Mouse (Mus musculus) activated CD4-positive, CD25-positive, alpha-beta regulatory T cell, adult 9 weeks (primary cell): ENCODE results near the gene Ddx42. TPM values are rescaled to one million over a fixed set of nuclear protein-coding genes. Genes with fewer than 3 reads are reported as not detected.

Experiments
- polyA plus RNA-seq: library from polyadenylated mRNA; unstranded; fragments of 100-300 nt; shearing (Covaris generic); gene quantifications from one replicate; pipeline ENCODE4 v1.2.1, GENCODE M21; 2017

Gene Ddx42
- polyA plus RNA-seq: 74.9 TPM

GRCm38 (mm10) chr11:106216730-106217490 lies at the start of gene Ddx42:
Ddx42 (plus strand) TSS chr11:106216926.

DNA sequence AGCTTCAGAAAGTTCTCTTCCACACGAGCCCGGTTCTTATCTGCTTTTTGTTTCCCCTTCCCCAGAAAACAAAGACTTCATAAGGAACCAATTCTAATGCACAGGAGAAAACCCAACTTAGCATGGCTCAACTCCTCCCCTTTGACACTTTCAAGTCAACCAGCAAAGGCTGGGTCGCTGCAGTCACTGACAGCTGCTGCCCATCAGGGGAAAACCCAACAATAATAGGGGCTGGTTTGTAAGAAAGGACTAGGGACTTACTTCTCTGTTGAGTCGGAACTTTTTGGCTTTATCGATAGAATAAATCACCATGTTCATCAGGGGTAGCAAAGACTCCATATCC lies 14.6 kb upstream of the Ddx42 start, which contains the start of gene Strada:
Strada (minus strand) TSS at position 46 of the 343 bp plus-strand sequence.

DNA sequence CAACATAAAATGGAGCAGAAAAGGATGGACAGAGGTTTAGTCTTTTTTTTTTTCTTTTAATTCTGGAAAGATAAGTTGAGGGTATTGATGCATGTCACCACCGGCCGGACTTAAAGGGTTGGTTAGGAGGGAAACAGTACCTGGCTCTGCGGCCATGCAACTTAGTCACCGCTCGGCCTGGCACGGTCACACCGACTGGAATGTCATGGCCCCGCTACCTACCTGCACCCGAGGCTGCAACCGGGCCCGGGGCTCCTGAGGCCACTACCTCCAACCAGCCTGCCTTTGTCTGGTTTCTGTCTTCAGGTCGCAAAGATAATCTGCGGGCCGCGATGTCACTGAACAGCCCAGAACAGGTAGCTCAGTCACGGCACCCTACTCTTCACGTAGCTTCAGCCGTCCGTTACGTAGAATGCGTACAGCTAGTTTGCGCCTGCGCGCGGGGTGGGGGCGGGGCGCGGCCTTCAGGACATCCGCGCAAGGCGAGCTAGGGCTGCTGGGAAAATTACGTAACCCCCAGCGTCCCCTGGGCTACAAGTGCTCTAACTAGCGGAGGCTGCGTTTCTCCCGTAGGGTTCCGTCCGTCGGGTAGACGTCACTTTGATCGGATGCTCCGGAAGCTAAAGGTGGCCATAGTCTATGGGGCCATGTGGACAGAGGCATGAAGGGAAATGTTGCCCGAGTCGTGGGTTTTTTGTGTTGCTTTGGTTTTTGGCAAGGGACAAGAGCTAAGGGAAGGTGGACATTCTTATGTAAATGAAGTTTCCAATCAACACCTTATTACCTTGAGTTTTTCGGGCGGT lies 598 bp upstream of the Ddx42 start, which contains the start of gene Ccdc47:
Ccdc47 (minus strand) TSS at position 418 of the 803 bp plus-strand sequence.

DNA sequence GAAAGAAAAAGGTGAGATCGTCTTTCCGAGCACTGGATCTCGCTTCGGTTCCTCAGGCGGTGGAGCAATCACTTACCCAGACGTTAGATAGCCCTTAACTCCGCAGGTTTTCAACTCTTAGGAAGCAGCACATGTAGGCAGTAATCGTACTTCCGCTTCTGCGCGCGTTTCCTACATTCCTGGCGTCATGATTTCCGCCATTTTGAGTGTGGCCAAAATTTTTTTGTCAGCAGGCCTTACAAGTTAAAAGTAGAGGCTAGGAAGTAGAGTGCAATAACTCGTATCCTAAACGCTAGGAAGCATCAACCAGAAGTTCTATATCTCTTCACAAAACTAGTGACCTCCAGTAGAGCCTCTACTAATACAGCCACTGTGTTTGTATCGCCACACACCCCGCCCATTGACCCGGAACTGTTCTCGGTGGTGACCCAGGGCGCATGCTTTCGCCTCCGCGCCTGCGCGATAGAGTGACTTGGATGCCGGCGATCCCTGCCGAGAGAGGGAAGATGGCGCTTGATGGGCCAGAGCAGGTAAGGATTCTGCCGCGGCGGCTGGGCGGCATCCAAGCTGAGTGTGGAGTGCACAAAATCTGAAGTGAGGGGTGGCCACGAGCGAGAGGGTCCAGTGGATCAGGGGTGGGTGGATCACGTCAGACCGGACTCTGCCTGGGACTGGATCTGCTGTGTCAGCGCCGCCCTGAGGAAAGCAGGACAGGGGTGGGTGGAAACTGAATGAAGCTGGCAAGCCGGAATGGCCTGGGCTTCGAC lies 39.1 kb downstream of the Ddx42 start, which contains the start of the genes Ftsj3 and Psmc5:
Ftsj3 (minus strand) TSS at position 395 of the 767 bp plus-strand sequence.
Psmc5 (plus strand) TSS at position 470 of the 767 bp plus-strand sequence.

DNA sequence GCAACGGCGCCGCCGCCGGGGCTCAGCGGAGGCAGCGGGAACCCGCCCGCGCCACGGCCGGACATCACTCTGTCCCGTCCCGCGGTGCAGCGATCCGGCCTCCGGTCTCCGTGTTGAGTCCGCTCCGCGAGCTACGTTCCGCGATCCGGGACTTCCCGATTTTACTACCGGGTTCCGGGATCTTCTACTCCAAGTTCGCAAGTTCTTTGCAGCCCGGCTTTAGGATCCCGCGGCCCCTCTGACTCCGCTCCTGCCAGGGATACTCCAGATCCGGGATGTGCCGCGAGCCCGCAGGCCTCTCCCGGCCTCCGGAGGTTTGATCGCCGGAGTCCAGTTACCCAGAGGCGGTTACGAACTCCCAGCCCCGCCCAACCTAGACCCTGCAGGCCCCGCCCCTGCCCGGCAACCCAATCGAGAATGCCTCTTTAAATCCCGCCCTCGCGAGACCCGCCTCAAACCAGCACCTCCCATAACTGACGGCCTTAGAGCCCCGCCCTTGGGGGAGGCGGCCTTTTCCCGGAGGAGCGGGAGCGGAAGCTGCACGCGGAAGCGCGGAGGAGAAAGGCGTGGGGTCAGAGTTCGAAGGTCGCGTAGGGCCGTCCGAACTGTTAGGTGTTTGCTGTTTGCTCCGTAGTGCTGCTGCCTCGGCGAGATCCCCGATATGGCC lies 56.1 kb downstream of the Ddx42 start, which contains the start of gene Smarcd2:
Smarcd2 (minus strand) TSS at position 329 of the 667 bp plus-strand sequence.

GRCm38 (mm10) chr11:106276454-106276853 lies 59.7 kb downstream of the Ddx42 start, which contains the start of gene Tcam1:
Tcam1 (plus strand) TSS chr11:106276672.

Other genes with a start within 250 kb of the Ddx42 start
- gene Ace, start 249.0 kb upstream of the Ddx42 start, polyA plus RNA-seq: not detected
- gene Ace3, start 222.3 kb upstream of the Ddx42 start, polyA plus RNA-seq: not detected
- 0.21 TPM for gene Kcnh6, start 208.8 kb upstream of the Ddx42 start, polyA plus RNA-seq
- 109 TPM for gene Dcaf7, start 180.1 kb upstream of the Ddx42 start, polyA plus RNA-seq
- 17.1 TPM for gene Taco1, start 150.9 kb upstream of the Ddx42 start, polyA plus RNA-seq
- gene Map3k3, start 132.3 kb upstream of the Ddx42 start, polyA plus RNA-seq: 11.7 TPM
- 1.0 TPM for gene Gm10840, start 56.1 kb upstream of the Ddx42 start, polyA plus RNA-seq
- gene Limd2, start 56.1 kb upstream of the Ddx42 start, polyA plus RNA-seq: 842 TPM
- 35.7 TPM for gene Strada, start 14.8 kb upstream of the Ddx42 start, polyA plus RNA-seq
- 123 TPM for gene Ccdc47, start 582 bp upstream of the Ddx42 start, polyA plus RNA-seq
- gene Ftsj3, start 39.2 kb downstream of the Ddx42 start, polyA plus RNA-seq: 76.7 TPM
- 195 TPM for gene Psmc5, start 39.2 kb downstream of the Ddx42 start, polyA plus RNA-seq
- 12.8 TPM for gene Smarcd2, start 56.0 kb downstream of the Ddx42 start, polyA plus RNA-seq
- 0.33 TPM for gene Tcam1, start 59.7 kb downstream of the Ddx42 start, polyA plus RNA-seq
- gene Gh, start 84.9 kb downstream of the Ddx42 start, polyA plus RNA-seq: not detected
- 48.7 TPM for gene Cd79b, start 97.8 kb downstream of the Ddx42 start, polyA plus RNA-seq
- 0.04 TPM for gene Scn4a, start 136.4 kb downstream of the Ddx42 start, polyA plus RNA-seq
- not detected for gene Prr29, start 148.5 kb downstream of the Ddx42 start, polyA plus RNA-seq
- gene Icam2, start 171.1 kb downstream of the Ddx42 start, polyA plus RNA-seq: 108 TPM